Mouse (Mus musculus) gastrocnemius, postnatal 10 days (tissue): ENCODE measurements around the gene Kifap3. TPM values are rescaled to one million over a fixed set of nuclear protein-coding genes. Genes with fewer than 3 reads are reported as not detected.
"Not testable (repeated sequence)": the region's sequence is repeated elsewhere in the genome, so short reads cannot be mapped to it uniquely, and the experiment has no call there.

Experiments used
- DNase-seq: peaks from one replicate; pipeline ENCODE4 v3.0.0; 2021; ENCODE audit warnings: mixed read lengths
- long read RNA-seq, 2 experiments: library from polyadenylated mRNA; stranded (forward); transcript quantifications; one replicate each; pipeline ENCODE4 v2.0.0; 2021
- total RNA-seq, 2 experiments: library from RNA; stranded (reverse); gene quantifications; 2 replicates each; pipeline ENCODE4 v1.2.3; 2021

Kifap3 gene
- 10 to 100 TPM; 15.3 to 20.1 TPM for total RNA-seq
- long read RNA-seq, experiment 1, full-length matches to known transcripts, result 27 of 33 reads
- long read RNA-seq, experiment 1, partial matches to known transcripts, result 1 of 33 reads
- long read RNA-seq, experiment 1, other reads (novel, unspliced or antisense), result 5 of 33 reads
- long read RNA-seq, experiment 2, full-length matches to known transcripts, result 31 of 36 reads
- long read RNA-seq, experiment 2, partial matches to known transcripts, result 2 of 36 reads
- long read RNA-seq, experiment 2, other reads (novel, unspliced or antisense), result 3 of 36 reads

GRCm38 (mm10) chr1:163779336-163780115, at the start of gene Kifap3:
TSS of gene Kifap3 (plus strand) at chr1:163779583.
- peak; percentile 94 for DNase-seq

GRCm38 (mm10) chr1:163731166-163731565, 48.2 kb upstream of the Kifap3 start:
- DNase-seq, result not testable (repeated sequence)

- DNase-seq, result no peak
Observed at GRCm38 (mm10) chr1:163736441-163737238, 42.7 kb upstream of the Kifap3 start.

- DNase-seq, result no peak
Observed at GRCm38 (mm10) chr1:163737239-163737533, 42.2 kb upstream of the Kifap3 start.

GRCm38 (mm10) chr1:163751360-163751992, 27.9 kb upstream of the Kifap3 start:
- no peak for DNase-seq

GRCm38 (mm10) chr1:163757462-163758207, 21.7 kb upstream of the Kifap3 start:
- no peak for DNase-seq

GRCm38 (mm10) chr1:163783577-163783976, 4.2 kb downstream of the Kifap3 start:
- not testable (repeated sequence) for DNase-seq

GRCm38 (mm10) chr1:163821365-163821764, 42.0 kb downstream of the Kifap3 start:
- DNase-seq, result no peak

- DNase-seq, result no peak
Observed at GRCm38 (mm10) chr1:163829482-163829881, 50.1 kb downstream of the Kifap3 start.

GRCm38 (mm10) chr1:163834066-163834465, 54.7 kb downstream of the Kifap3 start:
- no peak for DNase-seq

GRCm38 (mm10) chr1:163835062-163835461, 55.7 kb downstream of the Kifap3 start:
- DNase-seq, result no peak

GRCm38 (mm10) chr1:163838482-163838881, 59.1 kb downstream of the Kifap3 start:
- not testable (repeated sequence) for DNase-seq

GRCm38 (mm10) chr1:163840555-163840954, 61.2 kb downstream of the Kifap3 start:
- no peak for DNase-seq

- DNase-seq, result no peak
Observed at GRCm38 (mm10) chr1:163842238-163842637, 62.9 kb downstream of the Kifap3 start.

GRCm38 (mm10) chr1:163843899-163844298, 64.5 kb downstream of the Kifap3 start:
- DNase-seq, result no peak

- no peak for DNase-seq
Observed at GRCm38 (mm10) chr1:163852884-163853560, 73.6 kb downstream of the Kifap3 start.

- no peak for DNase-seq
Observed at GRCm38 (mm10) chr1:163858420-163858819, 79.0 kb downstream of the Kifap3 start.

GRCm38 (mm10) chr1:163861538-163861937, 82.2 kb downstream of the Kifap3 start:
- DNase-seq, result no peak

GRCm38 (mm10) chr1:163873158-163873557, 93.8 kb downstream of the Kifap3 start:
- DNase-seq, result no peak

GRCm38 (mm10) chr1:163889629-163890028, 110.2 kb downstream of the Kifap3 start:
- DNase-seq, result no peak

GRCm38 (mm10) chr1:163893294-163893693, 113.9 kb downstream of the Kifap3 start:
- DNase-seq, result no peak
